Mouse (Mus musculus) heart, postnatal 36 days (tissue): Measurements from ENCODE around the gene Otor. TPM values are rescaled to one million over a fixed set of nuclear protein-coding genes. Genes with fewer than 3 reads are reported as not detected.

Source experiments
- DNase-seq, 2 experiments: peaks; one replicate each; pipeline ENCODE4 v3.0.0; 2021 to 2022
- intact Hi-C: fragments of 180-260 bp; cut with DNase I; formaldehyde crosslinking; loops from one replicate; pipeline ENCODE4 v1.15.1; 2025
- total RNA-seq, 2 experiments: library from RNA; stranded (reverse); gene quantifications; 2 replicates each; pipeline ENCODE4 v1.2.3; 2021

Otor gene
- not detected for total RNA-seq

- no peak for DNase-seq
- intact Hi-C loops: no loop called here
Measured at GRCm38 (mm10) chr2:143078198-143078851, at the start of gene Otor. Gene Otor, plus strand, starts transcription at chr2:143078473.

GRCm38 (mm10) chr2:143031283-143031682 lies 47.0 kb upstream of the Otor start:
- intact Hi-C loops: no loop called here
- DNase-seq: no peak

GRCm38 (mm10) chr2:143032378-143033255 lies 45.7 kb upstream of the Otor start:
- DNase-seq: no peak
- intact Hi-C loops: no loop called here

- intact Hi-C loops: no loop called here
- DNase-seq: no peak
Measured at GRCm38 (mm10) chr2:143034350-143035085, 43.8 kb upstream of the Otor start.

DNA sequence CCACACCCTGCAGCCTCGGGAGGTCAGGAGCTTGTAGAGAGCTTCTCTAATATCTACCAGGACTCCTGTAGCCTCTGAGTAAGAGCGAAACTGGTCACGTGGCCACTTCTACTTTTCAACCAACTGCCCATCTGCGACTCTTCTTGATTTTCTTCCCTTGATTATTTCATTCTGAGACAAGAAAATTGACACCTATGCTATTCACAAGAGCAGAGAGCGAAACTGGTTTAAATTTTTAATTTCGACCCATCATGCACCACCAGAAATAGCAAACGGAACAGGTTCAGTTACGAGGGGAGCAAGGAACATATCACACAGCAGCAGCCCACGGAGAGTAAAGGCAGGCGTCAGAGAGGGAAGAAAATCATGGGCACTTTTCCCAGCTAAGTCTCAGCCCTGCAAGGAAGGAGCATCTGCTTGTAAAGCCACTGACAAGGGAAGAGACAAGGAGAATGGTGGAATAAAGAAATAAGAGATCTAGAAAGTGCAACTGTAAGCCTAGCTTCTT lies 43.1 kb upstream of the Otor start:
- intact Hi-C loops: no loop called here
- peak; percentile 4 to 31 for DNase-seq

DNA sequence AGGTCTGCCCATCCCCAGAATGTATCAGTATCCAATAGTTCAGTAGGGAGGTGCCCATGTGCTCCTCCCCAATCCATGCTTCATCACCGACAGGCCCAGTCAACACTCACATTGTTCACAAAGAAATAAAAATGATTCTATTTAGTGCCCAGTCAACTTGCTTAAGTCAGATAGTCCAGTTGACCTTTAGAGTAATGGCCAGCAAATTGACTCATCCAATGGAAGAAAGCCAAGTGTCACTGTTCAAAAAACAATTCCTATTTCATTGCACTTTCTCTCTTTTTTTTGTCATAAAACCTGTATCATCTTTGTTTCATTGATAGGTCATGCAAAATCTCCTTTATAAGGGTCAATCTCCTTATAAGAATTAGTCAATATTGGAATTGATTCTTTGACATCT lies 36.7 kb upstream of the Otor start:
- DNase-seq: no peak
- intact Hi-C loops: no loop called here

- intact Hi-C loops: no loop called here
- DNase-seq: no peak
Measured at GRCm38 (mm10) chr2:143055251-143055650, 23.0 kb upstream of the Otor start.

DNA sequence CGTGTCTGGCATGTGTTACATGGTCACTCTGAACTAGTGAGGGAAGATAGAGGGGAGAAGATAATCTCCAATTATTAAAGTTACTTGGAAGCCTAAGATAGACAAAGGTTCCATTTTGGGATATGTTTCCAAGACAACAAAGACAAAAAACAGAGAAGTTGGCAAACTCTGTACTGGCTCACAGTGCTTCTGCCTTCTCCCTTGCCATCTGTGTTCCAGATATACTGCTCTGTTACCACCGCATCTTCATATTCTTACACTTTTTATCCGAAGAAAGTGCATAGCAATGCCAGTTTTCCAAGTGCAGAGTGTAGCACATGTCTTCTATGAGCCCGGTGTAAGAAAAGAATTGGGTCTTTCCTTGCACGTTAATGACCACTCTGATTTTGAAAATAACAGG lies 21.5 kb upstream of the Otor start:
- DNase-seq: no peak
- intact Hi-C loops: no loop called here

DNA sequence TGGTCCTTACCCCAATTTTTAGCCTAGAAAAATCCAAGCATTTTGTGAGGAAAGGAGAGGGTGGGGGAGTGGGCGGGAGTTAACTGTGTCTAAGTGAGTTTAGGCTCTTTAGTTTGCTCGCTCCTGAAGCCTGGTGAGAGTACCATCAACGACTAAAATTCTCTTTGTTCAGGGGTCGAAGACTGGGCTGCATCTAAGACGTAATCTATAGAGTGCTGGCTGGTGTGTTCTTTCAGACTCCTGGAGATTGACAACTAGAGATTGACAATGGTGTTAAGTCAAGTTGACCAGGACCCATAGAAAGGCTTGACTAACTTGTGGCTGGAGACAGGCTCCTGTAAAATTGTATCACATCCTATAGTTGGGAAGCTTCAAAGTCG lies 15.9 kb upstream of the Otor start:
- DNase-seq: no peak
- intact Hi-C loops: loop anchor here (2.0 kb wide), 1 partner anchor 162 kb away; the partner anchor contains the start of gene Kif16b

GRCm38 (mm10) chr2:143062812-143063792 lies 15.2 kb upstream of the Otor start, which contains the start of gene Snrpb2:
Gene Snrpb2, plus strand, starts transcription at chr2:143063039.
- intact Hi-C loops: loop anchor here (2.0 kb wide), 1 partner anchor 162 kb away; the partner anchor contains the start of gene Kif16b
- peak; percentile 91 for DNase-seq

DNA sequence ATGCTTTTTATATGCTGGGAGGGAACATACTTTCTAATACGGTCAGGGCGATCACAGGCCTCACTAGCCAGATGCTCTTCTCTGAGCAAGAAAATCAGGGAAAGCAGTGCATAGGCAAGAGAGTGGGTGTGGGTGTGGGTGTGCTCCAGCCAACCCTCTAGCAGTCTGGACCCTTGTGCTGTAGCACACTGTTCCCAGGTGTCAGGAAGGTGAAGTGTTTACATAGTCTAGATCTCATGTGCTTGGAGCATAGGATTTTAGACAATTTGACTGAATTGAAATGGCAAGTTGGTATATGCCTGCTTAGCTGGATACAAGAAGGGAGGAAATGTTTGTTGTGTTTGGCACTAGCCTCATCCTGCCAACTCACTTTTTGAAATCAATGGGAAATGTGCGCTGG lies 12.4 kb upstream of the Otor start:
- no peak for DNase-seq
- intact Hi-C loops: no loop called here

DNA sequence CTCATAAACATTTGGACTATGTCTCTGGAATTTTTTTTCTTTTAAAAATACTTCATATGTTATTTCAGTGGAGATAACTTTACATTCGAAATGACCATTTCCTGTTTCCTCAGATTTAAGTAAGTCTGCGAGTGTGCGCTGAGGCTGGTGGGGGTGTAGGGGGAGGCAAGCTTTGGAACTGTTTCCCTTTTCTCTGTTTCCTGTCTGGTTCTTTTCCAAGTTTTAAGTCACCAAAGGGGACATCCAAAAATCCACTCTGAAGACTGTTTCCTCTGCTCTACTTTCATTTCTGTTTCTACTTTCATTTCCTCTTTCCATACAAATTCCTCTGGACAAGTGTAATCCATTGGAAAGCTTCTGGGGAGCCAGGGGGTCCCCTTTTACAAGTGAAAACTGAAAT lies 3.4 kb downstream of the Otor start:
- intact Hi-C loops: no loop called here
- DNase-seq: peak in 1 of 2 experiments; percentile 11

DNA sequence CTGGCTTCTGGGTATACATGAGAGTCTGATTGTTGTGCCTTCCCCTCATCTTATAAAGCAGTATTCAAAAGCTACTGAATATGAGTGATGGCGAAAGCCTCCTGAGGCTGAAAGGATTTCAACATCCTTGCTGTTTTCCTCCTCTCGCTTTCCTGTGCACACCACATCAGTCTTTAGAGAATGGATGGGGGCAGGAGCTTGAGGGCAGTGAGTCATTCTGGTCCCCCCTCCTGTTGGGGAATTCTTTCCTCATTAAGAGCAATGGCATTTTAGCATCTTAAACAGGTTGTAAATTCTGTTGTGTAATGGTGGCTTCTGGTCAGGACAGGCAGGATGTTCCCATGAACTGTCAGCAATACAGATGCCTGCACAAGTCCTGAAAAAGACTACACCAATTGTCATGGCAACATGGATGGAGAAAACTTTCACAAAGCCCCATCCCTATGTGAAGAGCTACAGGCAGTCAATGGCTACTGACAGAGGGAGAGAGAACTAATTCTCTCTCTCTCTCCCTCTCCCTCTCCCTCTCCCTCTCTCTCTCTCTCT lies 6.7 kb downstream of the Otor start:
- DNase-seq: no peak
- intact Hi-C loops: no loop called here

- intact Hi-C loops: no loop called here
- DNase-seq: no peak
Measured at GRCm38 (mm10) chr2:143089866-143090265, 11.6 kb downstream of the Otor start.

- intact Hi-C loops: loop anchor here (1.0 to 2.0 kb wide), 2 partner anchors 127 to 235 kb away; no protein-coding TSS in a partner anchor
Measured at GRCm38 (mm10) chr2:143093726-143094125, 15.5 kb downstream of the Otor start.

GRCm38 (mm10) chr2:143094761-143095160 lies 16.5 kb downstream of the Otor start:
- intact Hi-C loops: no loop called here
- no peak for DNase-seq

More at GRCm38 (mm10) chr2:143093726-143094125, 15.5 kb downstream of the Otor start:
- DNase-seq: peak; percentile 36 to 51

DNA sequence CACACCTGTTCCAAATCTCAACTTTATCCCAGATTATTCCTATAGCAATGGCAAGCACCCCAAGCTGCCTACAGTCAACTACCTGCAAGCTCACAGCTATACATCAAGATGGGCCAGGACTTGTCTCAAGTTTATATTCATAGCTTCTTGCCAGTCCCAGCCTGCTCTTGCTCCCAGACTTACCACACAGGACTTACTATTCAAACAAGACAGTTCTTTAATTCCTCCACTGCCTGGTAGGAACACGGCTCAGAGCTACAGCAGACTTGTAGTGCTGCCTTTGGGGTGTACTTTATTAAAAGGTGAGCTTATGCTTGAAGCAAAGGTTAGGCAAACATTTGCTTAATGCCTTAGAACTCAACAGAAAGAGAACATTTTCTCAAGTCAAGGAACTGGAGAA lies 18.9 kb downstream of the Otor start:
- no peak for DNase-seq
- intact Hi-C loops: no loop called here

DNA sequence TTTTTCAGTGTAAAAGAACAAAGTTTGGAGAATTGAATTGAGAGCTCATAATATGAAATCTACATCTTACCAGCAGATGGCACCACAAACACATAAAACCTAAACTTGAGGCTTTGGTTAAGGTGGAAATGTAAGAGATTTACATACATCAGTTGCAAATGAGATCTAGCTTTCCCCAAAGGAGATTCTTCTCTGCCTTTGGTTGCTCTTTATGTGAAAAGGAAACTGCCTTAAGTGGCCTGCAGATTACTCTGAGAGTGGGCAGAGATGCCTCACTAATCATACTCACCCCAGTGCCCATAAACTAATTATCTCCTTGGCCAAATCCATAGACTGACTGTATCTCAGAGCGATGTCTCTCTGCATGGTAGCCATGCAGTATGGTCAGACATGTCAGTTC lies 35.6 kb downstream of the Otor start:
- intact Hi-C loops: loop anchor here (1.0 to 5.0 kb wide), 2 partner anchors 662 to 1338 kb away; no protein-coding TSS in a partner anchor
- no peak for DNase-seq

- intact Hi-C loops: loop anchor here (1.0 to 5.0 kb wide), 2 partner anchors 662 to 1338 kb away; no protein-coding TSS in a partner anchor
- DNase-seq: no peak
Measured at GRCm38 (mm10) chr2:143114716-143115115, 36.4 kb downstream of the Otor start.
